Mouse (Mus musculus) liver, adult 2 months (tissue): Measurements from ENCODE around the gene 1700007K13Rik.

Source experiments
- CTCF ChIP-seq: fragments of 200-500 bp; IDR thresholded peaks from 2 replicates; pipeline ENCODE4 v1.5.1; 2011; ENCODE audit warnings: low read depth, low read length, control low read depth
- POLR2A ChIP-seq: fragments of 200-500 bp; IDR thresholded peaks from 2 replicates; pipeline ENCODE4 v1.6.1; 2011; ENCODE audit warnings: low read length, control low read depth; ENCODE audit not compliant: insufficient read depth; ENCODE audit errors: extremely low read depth

DNA sequence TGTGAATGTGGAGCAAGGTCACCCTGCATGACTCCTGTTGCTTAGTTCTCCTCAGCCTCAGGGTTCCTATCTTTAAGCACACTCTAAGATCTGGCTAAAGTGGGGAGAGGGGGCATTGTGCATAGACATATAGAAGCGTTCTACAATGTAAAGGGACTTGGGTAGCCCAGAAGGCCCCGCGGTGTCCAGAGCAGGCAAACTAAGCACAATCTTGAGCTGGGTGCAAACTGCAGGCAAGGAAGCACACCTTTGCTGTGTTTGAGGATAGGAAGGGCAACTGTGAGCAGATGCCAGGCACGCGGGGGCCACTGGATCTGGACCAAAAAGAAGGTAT is 20.0 kb downstream of the 1700007K13Rik start:
- no peak for TF ChIP-seq POLR2A
- TF ChIP-seq CTCF = no peak
